Mouse (Mus musculus) right cerebral cortex, postnatal 25 days (tissue): ENCODE data around the gene Tmem206.

ENCODE experiments used
- DNase-seq: peaks from one replicate; pipeline ENCODE4 v3.0.0; 2022

Gene Tmem206

DNA sequence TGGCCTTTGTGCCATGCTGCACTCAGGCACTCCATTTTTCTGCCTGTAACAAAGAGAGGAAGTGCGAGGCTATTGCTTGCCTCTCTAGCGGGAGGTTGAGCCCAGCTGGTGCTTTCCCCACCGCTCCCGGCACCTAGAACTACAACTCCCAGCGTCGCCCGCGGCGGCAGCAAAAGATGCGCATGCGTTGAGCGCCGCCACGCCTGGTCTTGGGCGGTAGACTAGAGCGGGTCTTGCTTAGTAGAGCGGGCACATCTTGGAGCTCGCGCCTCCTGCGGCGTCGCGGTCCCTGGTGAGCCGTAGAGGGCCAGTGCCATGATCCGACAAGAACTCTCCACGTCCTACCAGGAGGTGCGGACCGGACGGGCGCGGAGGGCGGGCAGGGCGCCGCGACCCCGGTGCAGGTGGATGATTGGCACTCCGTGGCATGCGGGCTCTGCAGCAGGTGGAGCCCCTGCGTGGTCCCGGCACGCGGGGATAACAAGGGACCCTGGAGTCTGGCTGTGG lies at the start of gene Tmem206:
TSS of gene Tmem206 (plus strand) at position 187 of the 507 bp plus-strand sequence.
- peak; percentile 93 for DNase-seq

- no peak for DNase-seq
Observed at GRCm38 (mm10) chr1:191276181-191276580, 49.5 kb upstream of the Tmem206 start.

GRCm38 (mm10) chr1:191277549-191278059 lies 48.1 kb upstream of the Tmem206 start:
- DNase-seq, result no peak

DNA sequence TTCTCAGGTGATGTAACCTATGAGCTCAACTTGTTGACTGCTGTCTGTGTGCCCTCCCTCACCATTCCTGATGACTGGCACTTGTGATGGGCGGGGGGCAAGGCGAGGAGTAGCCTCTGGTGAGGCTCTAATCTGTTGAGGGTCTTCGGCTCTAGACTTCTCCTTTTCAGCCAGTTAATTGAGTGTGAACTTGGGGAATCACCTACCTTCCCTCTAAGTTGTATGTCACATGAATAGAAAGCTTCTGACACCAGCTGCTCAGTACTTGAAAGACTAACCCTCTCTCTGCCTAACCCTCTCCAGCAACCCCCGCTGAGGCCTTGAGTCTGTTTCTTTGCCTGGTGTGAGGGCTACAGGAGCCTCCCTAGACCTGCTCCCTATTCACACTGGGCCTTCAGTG lies 47.4 kb upstream of the Tmem206 start:
- DNase-seq, result no peak

- no peak for DNase-seq
Observed at GRCm38 (mm10) chr1:191281171-191281570, 44.5 kb upstream of the Tmem206 start.

- DNase-seq, result no peak
Observed at GRCm38 (mm10) chr1:191282319-191282718, 43.4 kb upstream of the Tmem206 start.

GRCm38 (mm10) chr1:191283110-191284040 lies 42.3 kb upstream of the Tmem206 start:
- DNase-seq, result no peak

DNA sequence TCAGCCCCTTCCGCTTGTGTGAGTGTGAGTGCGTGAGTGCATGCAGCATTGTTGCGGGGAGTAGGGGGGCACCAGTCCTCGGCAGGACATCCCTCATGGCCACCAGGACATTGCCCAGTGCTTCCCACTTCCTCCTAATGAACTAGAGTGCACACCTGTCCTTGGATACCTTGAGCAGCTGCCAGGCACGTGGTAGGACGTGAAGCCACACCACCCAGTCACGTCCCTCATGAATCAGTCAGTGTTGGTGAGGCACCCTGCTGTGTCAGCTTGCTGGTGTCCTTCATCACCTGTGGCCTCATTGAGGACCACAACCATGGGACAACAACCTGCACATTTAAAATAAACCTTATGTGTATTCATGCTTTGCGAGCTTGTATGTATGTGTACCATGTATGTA lies 41.2 kb upstream of the Tmem206 start:
- DNase-seq, result no peak

DNA sequence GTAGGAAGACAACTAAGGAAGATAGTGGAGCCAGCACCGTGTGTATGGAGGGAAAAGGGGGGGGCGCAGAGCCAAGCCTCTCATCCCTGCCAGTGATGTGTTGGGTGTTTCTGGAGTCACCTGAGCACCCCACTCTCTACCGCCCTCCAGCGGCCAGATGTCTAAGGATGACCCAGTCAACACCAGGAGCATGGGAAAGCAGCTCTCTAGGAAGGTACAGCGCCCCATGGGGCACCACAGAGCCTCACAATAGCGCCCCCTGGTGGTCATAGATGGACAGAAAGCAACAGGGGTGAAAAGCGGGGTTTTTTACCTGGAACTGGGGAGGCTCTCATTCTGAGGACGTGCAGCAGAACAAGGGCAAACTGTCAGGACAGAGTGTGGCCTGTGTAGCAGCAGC lies 37.0 kb upstream of the Tmem206 start:
- no peak for DNase-seq

DNA sequence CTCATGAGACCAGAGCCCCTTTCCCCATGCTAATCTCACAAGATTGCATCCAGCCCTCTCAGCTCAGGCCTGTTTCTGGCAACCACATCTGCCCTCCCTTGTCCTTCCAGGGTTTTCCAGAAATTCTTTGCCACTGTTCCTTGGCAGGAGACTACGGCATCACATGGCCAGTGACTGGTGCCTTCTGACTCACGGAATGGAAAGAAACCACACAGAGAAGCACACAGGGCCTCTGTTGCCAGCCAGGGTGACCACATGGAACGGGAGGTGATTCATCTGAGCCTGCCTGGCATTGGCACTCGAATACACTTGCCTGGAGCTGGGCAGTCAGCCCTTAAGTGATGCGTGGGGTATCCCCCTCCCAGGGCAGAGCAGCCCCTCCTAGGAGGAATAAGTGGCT lies 33.4 kb upstream of the Tmem206 start:
- peak; percentile 58 for DNase-seq

DNA sequence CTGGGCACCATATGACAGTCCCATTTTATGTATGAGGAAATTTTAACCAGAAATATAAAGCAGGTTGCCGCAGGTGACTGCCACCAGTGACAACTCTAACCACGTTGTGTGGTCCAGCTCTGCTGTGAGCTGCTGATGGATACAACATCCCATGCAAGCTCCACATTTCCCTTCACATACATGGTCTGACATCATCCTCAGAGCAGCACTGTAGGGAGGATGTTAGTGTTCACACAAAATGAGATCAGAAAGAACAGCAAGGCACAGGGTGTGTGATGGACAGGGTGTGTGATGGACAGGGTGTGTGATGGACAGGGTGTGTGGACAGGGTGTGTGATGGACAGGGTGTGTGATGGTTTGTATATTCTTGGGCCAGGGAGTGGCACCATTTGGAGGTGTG lies 32.7 kb upstream of the Tmem206 start:
- DNase-seq, result no peak

GRCm38 (mm10) chr1:191293996-191294795 lies 31.5 kb upstream of the Tmem206 start:
- DNase-seq, result no peak

DNA sequence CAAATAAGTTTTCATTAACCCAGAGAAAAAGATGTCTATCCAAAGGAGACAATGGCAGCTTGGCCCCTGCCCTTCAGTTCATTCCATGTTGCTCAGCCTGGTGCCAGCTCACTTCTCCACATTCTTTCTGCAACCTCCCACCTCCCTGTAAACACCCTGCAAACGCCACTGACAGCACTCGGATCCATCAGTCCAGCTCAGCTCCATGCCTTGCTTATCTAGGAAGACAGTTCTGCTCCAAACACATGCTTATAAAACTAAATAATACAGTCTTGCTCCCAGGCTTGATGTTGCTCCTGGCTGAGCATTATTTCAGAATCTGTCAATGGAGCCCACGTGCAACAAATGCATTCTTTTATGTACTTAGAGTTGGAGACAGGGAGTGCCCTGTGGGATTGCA lies 29.9 kb upstream of the Tmem206 start:
- no peak for DNase-seq

DNA sequence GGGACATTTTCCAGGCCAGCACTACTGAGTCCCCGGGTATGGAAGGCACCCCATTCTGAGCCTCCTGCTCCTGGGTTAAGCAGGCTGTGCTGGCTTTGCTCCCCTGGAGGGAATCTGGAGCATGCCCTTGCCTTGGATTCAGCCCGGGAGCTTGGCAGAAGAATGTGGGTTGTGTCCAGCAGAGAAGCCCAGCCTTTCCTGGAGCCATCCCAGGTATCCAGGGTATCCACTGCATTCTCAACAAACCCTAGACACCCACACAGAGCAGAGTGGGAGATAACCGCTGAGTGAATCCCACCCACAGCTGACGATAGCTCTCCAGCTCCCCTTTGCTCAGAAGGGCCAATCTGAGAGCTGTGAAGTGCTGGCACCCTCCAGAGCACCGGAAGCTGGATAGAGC lies 29.3 kb upstream of the Tmem206 start:
- no peak for DNase-seq

DNA sequence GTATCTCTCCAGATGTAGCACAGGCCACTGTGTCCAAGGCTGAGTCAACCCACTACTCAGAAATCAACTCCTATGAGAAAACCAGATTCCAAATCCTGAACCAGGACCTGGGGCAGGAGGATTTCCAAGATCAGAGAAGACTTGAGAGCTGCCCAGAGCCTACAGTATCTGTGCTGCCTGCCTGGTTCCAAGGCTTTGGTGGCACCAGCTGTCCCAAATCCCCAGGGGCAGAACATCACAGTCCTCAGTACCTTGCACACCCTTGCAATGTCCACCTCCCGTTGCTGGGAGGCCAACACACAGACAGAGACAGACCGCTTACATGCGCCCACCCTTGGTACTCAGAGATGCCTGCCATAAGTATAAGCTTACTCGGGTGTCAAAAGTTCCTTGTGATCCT lies 27.4 kb upstream of the Tmem206 start:
- no peak for DNase-seq

DNA sequence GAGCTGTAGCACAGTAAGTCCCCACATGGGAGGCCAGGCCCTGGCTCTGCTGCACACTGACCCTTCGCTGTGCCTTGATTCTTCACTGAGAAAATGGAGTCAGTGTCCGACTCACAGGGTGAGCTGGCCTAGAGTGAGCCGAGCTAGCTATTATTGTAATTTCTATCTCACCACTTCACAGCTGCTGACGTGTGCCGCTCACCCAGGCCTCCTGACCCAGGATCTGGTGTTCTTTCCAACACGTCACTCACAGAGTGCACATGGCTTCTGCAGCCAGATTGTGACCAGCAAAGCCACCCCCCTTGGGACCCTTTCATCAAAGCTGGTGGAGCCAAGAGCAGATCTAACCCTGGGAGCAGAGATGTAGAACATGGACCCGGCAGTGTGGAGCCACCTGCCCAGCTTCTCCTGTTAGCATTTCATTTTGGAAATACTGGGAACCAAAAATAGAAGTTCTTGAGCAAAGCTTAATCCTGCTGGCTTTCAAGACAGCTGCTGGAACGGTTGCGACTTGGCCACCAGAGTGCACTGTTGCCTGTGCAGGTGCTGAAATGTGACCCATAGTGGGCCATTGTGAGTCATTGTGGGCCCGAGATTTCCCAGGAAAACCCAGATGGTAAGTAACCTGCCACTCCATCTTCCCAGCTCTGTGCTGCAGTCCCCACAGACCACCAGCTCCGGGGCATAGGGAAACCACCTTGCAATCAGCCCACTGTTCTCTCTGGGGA lies 26.3 kb upstream of the Tmem206 start:
- peak; percentile 32 for DNase-seq

DNA sequence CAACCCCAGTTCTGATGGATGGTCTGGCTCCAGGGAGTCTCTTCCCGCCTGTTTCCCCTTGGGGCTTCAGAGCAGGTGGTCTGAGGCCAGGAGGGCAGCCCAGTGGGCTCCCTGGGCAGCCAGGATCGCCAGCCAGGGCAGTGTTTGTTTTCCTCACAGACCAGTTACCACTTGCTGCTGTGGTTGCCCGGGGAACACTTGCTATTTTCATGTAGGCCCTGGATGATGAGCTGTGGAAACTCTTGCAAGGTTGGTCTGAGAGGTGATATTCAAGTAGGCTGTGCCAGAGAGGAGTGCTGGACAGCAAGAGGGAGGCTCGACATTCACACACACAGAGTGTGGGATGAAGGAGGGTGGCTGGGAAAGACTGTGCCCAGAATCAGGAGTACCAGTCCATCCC lies 23.8 kb upstream of the Tmem206 start:
- no peak for DNase-seq

GRCm38 (mm10) chr1:191303736-191304135 lies 22.0 kb upstream of the Tmem206 start:
- no peak for DNase-seq

DNA sequence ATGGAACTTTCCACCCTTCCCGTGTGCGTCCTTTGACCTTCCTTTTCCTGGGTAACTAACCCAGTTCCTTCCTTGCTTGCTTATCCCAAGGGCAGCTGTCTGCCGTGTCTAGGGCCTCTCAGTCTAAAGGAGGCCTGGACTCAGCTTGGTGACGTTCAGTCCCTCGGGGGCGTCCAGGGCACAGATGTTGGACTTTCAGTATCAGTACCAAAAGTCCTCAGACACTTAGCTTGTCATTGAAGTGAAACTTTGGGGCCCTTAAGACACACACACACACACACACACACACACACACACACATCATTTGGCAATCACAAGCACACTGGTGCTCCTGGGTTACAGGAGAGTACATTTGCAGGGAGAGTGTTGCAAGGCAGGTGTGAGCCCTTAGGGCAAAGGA lies 21.5 kb upstream of the Tmem206 start:
- DNase-seq, result no peak

GRCm38 (mm10) chr1:191305610-191306009 lies 20.1 kb upstream of the Tmem206 start:
- DNase-seq, result no peak

GRCm38 (mm10) chr1:191306316-191306715 lies 19.4 kb upstream of the Tmem206 start:
- no peak for DNase-seq

DNA sequence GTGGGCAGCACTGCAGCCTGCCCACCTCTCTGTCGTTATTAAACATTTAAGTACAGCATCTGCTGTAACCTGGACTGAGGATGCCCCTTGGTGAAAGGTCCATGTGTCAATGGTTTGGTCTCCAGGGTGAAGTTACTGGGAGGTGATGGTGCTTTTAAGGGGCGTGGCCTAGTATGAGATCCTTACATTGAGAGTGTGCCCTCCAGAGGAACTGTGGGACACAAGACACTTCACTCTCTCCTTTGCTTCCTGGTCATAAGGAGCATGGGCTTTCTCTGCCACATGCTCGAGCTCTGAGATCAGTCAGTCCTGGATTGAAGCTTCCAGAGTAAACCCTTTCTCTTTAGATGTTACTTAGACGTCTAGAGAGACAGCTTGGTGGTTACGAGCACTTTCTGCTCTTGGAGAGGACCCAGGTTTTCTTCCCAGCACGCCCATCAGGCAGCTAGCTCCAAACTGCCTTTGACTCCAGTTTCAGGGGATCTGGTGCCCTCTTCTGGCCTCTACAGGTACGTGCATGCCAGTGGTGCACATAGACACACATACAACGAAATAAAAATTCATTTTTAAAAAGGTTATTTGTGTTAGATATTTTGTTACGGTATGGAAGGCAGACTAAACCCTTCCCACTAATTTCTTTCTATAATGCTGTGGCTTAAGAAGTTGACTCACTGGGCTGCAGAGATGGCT lies 17.8 kb upstream of the Tmem206 start:
- DNase-seq, result no peak
